Mouse (Mus musculus) liver, postnatal 0 days (tissue): ENCODE measurements around the gene Draxin.

Source experiments
- CTCF ChIP-seq: sonication (generic); IDR thresholded peaks from 2 replicates; pipeline ENCODE4 v1.5.1; 2016; ENCODE audit warnings: antibody characterized with exemption, low read depth
- EP300 ChIP-seq: IDR thresholded peaks from 2 replicates; pipeline ENCODE4 v1.6.1; 2016; ENCODE audit warnings: antibody characterized with exemption, low read depth, mild to moderate bottlenecking

- TF ChIP-seq CTCF (no peak), EP300 (no peak)
These were observed 30.2 kb upstream of the Draxin start, which contains the start of the genes Fbxo44 and Fbxo2 for GRCm38 (mm10) chr4:148160436-148161390.
